Mouse (Mus musculus): ENCODE measurements around the gene Dkc1.
"Not testable (repeated sequence)": the region's sequence is repeated elsewhere in the genome, so short reads cannot be mapped to it uniquely, and the experiment has no call there.

- not testable (repeated sequence) for TF ChIP-seq GATA1 (IDR thresholded peaks at IDR 0.05; ENCODE audit: borderline replicate concordance, low read length); FLI1 (IDR thresholded peaks at IDR 0.05; ENCODE audit: low read length)
Measured at GRCm38 (mm10) chrX:75143124-75143555, 47.5 kb downstream of the Dkc1 start.

Data from megakaryocyte, embryonic 14.5 days (primary cell).